Mouse (Mus musculus): Measurements from ENCODE around the gene Lias. TPM values are rescaled to one million over a fixed set of nuclear protein-coding genes. Genes with fewer than 3 reads are reported as not detected.
A peak's percentile ranks its signal among the peaks of the same experiment; 100 is the strongest.

Gene Lias
- polyA plus RNA-seq, 1 experiment from 2014 or later: 55.2 TPM

DNA sequence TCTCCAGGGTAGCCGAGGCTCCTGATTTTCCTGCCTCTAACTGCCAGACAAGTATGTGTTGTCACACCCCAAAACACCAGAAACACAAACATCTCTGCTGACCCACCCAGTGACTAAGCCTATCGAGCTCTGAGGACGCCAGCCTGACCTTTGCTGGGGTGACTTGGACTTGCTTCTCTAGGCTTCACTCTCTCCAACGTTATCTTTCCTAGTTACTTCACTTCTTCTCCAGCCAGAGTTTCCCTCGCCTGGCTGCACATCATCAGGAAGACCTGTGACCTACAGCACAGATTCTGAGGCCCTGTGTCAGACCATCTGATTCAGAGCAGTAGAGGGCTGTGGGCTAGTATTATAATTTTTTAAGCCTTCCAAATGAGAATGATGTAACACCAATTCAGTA lies 63.5 kb downstream of the Lias start:
- Histone ChIP-seq H3K4me1 (ENCODE audit: control insufficient read depth, insufficient read depth, low read length) (peaks cover 39% of the 10 kb centered on the region), H3K27ac (ENCODE audit: low read depth, low read length) (peak overlapping the region; percentile 55), H3K4me3 (ENCODE audit: low read depth, low read length) (no peak overlapping the region), H3K9ac (ENCODE audit: low read depth, low read length) (no peak overlapping the region), H3K27me3 (ENCODE audit: control insufficient read depth, insufficient read depth, low read length) (no peaks in the 10 kb centered on the region), H3K4me2 (no peak overlapping the region), H3K9me3 (replicated peaks; ENCODE audit: control insufficient read depth, low read length) (no peaks in the 10 kb centered on the region), H3K36me3 (ENCODE audit: control insufficient read depth, insufficient read depth, low read length) (no peaks in the 10 kb centered on the region)
- whole genome bisulfite sequencing (ENCODE audit: insufficient replicate concordance): 13% methylated on average over 5 of the region's 5 CpGs
- no peak; the same call in 1 of the 2 replicates for ATAC-seq (replicated peaks; ENCODE audit: insufficient number of reproducible peaks, low FRiP score, low TSS enrichment)

DNA sequence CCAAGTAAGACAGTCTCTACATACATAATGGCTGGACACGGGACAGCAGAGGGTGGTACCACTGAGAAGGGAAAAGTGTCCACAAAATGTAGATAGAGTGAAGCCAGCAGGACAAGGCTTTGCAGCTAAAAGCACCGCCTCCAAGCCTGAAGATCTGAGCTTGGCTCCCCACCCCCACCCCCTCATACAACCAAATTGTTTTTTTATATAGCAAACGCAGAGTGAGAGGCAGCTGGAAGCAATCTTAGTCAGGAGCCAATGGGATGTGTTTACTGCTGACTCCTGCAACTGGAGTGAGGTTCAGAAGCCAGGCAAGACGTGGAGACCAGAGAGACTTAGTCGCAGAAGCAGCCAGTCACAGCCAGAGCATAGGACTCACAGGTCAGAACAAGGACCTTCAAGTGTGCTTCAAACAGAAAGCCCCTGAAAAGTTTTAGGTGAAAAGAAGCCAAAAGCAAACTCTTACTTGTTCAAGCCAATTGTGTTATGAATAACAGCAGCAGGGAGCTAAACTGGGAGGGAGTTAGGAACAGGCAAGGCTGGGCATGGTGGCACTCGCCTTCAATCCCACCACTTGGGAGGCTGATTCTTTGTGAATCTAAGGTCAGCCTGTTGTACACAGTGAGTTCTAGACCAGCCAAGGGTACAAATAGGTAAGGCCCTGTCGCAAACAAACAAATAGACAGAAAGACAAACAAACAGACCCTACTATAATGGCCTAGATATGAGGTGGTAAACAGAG lies 66.0 kb downstream of the Lias start:
- Histone ChIP-seq H3K4me3 (ENCODE audit: low read depth, low read length) (no peak overlapping the region), H3K27me3 (ENCODE audit: control insufficient read depth, insufficient read depth, low read length) (no peaks in the 10 kb centered on the region), H3K9me3 (replicated peaks; ENCODE audit: control insufficient read depth, low read length) (no peaks in the 10 kb centered on the region), H3K27ac (ENCODE audit: low read depth, low read length) (peak overlapping the region; percentile 75), H3K4me2 (no peak overlapping the region), H3K4me1 (ENCODE audit: control insufficient read depth, insufficient read depth, low read length) (peaks cover 39% of the 10 kb centered on the region), H3K9ac (ENCODE audit: low read depth, low read length) (no peak overlapping the region), H3K36me3 (ENCODE audit: control insufficient read depth, insufficient read depth, low read length) (no peaks in the 10 kb centered on the region)
- ATAC-seq (replicated peaks; ENCODE audit: insufficient number of reproducible peaks, low FRiP score, low TSS enrichment): no peak
- WGBS (ENCODE audit: insufficient replicate concordance): 52% methylated on average over 7 of the region's 7 CpGs

DNA sequence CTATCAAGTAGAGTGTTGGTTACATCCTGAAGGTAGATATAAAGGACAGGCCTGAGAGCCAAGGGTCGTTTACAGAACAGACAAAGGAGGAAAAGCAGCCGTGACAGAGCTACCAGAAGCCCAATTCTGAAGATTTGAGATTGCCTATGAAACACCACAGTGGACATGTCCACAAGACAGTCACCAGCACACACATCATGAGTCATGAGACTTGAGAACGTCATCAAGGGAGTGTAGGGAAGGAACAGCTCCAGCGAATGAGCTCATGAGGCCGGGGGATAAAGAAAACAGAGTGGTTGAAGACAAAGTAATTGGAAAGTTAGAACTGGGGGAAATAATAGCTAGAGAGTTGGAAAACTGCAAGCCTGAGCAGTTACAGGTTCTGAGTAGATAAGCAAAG lies 66.5 kb downstream of the Lias start:
- no peaks in the 10 kb centered on the region for H3K36me3 ChIP-seq (ENCODE audit: control insufficient read depth, insufficient read depth, low read length)
- WGBS (ENCODE audit: insufficient replicate concordance): 35% methylated on average over 5 of the region's 5 CpGs
- no peak overlapping the region for H3K4me3 ChIP-seq (ENCODE audit: low read depth, low read length)
- no peaks in the 10 kb centered on the region for H3K9me3 ChIP-seq (replicated peaks; ENCODE audit: control insufficient read depth, low read length)
- no peaks in the 10 kb centered on the region for H3K27me3 ChIP-seq (ENCODE audit: control insufficient read depth, insufficient read depth, low read length)
- H3K27ac ChIP-seq (ENCODE audit: low read depth, low read length): peak overlapping the region; percentile 75
- H3K9ac ChIP-seq (ENCODE audit: low read depth, low read length): no peak overlapping the region
- ATAC-seq (replicated peaks; ENCODE audit: insufficient number of reproducible peaks, low FRiP score, low TSS enrichment): 0 out of 2 replicates have a peak, but pooled peaks have one; percentile 41
- H3K4me1 ChIP-seq (ENCODE audit: control insufficient read depth, insufficient read depth, low read length): peaks cover 39% of the 10 kb centered on the region
- no peak overlapping the region for H3K4me2 ChIP-seq

DNA sequence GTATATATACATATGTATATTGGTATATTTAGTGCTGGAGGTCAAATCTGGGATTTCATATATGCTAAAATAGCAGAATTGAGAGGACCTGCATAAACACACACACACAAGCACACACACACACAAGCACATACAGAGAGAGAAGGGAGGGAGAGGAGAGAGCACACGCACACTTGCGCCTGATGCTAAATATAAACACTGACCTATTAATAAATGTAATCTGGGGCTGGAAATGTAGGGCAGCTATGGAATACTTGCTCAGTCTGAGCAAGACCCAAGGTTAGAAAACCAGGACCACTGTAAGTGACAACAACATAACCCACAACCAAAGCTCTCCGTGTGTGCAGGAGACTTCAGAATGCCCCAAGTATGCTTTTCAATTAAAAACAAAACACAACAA lies 68.2 kb downstream of the Lias start:
- no peak for ATAC-seq (replicated peaks; ENCODE audit: insufficient number of reproducible peaks, low FRiP score, low TSS enrichment)
- Histone ChIP-seq H3K36me3 (ENCODE audit: control insufficient read depth, insufficient read depth, low read length) (no peaks in the 10 kb centered on the region), H3K9ac (ENCODE audit: low read depth, low read length) (no peak overlapping the region), H3K27me3 (ENCODE audit: control insufficient read depth, insufficient read depth, low read length) (no peaks in the 10 kb centered on the region), H3K4me2 (no peak overlapping the region), H3K27ac (ENCODE audit: low read depth, low read length) (peak overlapping the region; percentile 16; the same call in 1 of the 2 replicates), H3K4me3 (ENCODE audit: low read depth, low read length) (no peak overlapping the region), H3K4me1 (ENCODE audit: control insufficient read depth, insufficient read depth, low read length) (peaks cover 36% of the 10 kb centered on the region), H3K9me3 (replicated peaks; ENCODE audit: control insufficient read depth, low read length) (no peaks in the 10 kb centered on the region)
- WGBS (ENCODE audit: insufficient replicate concordance): 57% methylated on average over 3 of the region's 3 CpGs

Other genes starting within 250 kb of the Lias start
- 6.7 and 9.5 TPM in 2 replicates for gene Wdr19, start 191.8 kb upstream of the Lias start, polyA plus RNA-seq (2014; fragmentation: Nextera tagmentation; extraction: Ambion mirVana)
- gene Rfc1, start 55.8 kb upstream of the Lias start, polyA plus RNA-seq (2014; fragmentation: Nextera tagmentation; extraction: Ambion mirVana): 72.1 and 73.1 TPM in 2 replicates
- 0.07 and 0.29 TPM in 2 replicates for gene Klb, start 43.2 kb upstream of the Lias start, polyA plus RNA-seq (2014; fragmentation: Nextera tagmentation; extraction: Ambion mirVana)
- gene Rpl9, start 53 bp upstream of the Lias start, polyA plus RNA-seq (2014; fragmentation: Nextera tagmentation; extraction: Ambion mirVana): 708 and 716 TPM in 2 replicates
- 91.0 and 94.9 TPM in 2 replicates for gene Ugdh, start 44.5 kb downstream of the Lias start, polyA plus RNA-seq (2014; fragmentation: Nextera tagmentation; extraction: Ambion mirVana)
- not detected in 2 replicates for gene Gm43552, start 101.3 kb downstream of the Lias start, polyA plus RNA-seq (2014; fragmentation: Nextera tagmentation; extraction: Ambion mirVana)
- gene Smim14, start 145.7 kb downstream of the Lias start, polyA plus RNA-seq (2014; fragmentation: Nextera tagmentation; extraction: Ambion mirVana): 92.0 and 108 TPM in 2 replicates
- gene Ube2k, start 145.7 kb downstream of the Lias start, polyA plus RNA-seq (2014; fragmentation: Nextera tagmentation; extraction: Ambion mirVana): 114 and 120 TPM in 2 replicates

All from heart, embryonic 11.5 days (tissue).